Mouse (Mus musculus) CD4-positive, CD25-positive, alpha-beta regulatory T cell, adult 2 months (primary cell): ENCODE data around the gene Aicda.
"Not testable (repeated sequence)": the region's sequence is repeated elsewhere in the genome, so short reads cannot be mapped to it uniquely, and the experiment has no call there.

Source experiments
- DNase-seq: peaks from one replicate; pipeline ENCODE4 v3.0.0-alpha.2; 2012; ENCODE audit warnings: low read depth, low spot score

Aicda gene

GRCm38 (mm10) chr6:122554102-122554501, 501 bp downstream of the Aicda start:
- no peak for DNase-seq

GRCm38 (mm10) chr6:122555266-122555665, 1.7 kb downstream of the Aicda start:
- DNase-seq, result no peak

GRCm38 (mm10) chr6:122556959-122557561, 3.5 kb downstream of the Aicda start:
- peak; percentile 85 for DNase-seq

- DNase-seq, result peak; percentile 89
Observed at GRCm38 (mm10) chr6:122560427-122560826, 6.8 kb downstream of the Aicda start.

- DNase-seq, result no peak
Observed at GRCm38 (mm10) chr6:122561005-122561404, 7.4 kb downstream of the Aicda start.

DNA sequence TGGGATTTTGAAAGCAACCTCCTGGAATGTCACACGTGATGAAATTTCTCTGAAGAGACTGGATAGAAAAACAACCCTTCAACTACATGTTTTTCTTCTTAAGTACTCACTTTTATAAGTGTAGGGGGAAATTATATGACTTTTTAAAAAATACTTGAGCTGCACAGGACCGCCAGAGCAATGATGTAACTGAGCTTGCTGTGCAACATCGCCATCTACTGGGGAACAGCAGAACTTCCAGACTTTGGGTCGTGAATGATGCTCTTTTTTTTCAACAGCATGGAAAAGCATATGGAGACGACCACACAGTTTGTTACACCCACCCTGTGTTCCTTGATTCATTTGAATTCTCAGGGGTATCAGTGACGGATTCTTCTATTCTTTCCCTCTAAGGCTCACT, 8.9 kb downstream of the Aicda start:
- peak; percentile 80 for DNase-seq

GRCm38 (mm10) chr6:122565070-122565784, 11.6 kb downstream of the Aicda start:
- no peak for DNase-seq

DNA sequence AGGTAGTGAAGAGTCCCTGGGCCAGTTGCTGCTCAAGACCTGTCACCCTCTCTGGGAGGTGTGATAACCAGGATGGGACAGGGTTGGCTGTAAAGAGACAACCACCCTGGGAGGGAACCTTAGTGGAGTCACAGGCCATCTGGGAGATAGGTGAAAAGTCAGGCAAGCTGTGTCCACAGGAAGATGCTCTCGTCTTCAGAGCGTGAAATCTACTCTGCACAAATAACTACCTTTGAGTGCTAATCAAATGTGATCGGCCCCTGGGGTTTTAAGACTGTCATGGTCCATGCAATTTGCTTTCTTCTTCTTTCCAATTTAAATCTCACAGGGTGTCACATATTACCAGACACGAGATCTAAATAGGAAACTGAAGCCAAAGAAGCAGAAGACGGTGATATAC, 15.5 kb downstream of the Aicda start:
- no peak for DNase-seq

DNA sequence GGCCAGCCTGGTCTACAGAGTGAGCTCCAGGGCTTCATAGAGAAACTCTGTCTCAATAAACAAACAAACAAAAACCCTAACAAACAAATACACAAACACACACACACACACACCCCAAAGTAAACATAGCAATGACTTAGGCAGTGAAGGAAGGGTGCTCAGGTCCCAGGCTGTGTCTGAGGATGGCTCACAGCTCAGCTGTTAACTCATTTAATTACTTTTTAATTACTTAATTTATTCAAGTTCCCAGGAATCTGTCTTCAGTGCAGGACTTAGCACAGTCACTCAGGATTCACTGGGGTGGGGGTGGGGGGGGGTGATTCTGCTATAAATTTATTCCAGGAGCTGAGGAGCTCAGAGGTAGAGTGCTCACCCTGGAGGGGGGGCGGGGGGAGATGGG, 16.2 kb downstream of the Aicda start:
- DNase-seq, result no peak

DNA sequence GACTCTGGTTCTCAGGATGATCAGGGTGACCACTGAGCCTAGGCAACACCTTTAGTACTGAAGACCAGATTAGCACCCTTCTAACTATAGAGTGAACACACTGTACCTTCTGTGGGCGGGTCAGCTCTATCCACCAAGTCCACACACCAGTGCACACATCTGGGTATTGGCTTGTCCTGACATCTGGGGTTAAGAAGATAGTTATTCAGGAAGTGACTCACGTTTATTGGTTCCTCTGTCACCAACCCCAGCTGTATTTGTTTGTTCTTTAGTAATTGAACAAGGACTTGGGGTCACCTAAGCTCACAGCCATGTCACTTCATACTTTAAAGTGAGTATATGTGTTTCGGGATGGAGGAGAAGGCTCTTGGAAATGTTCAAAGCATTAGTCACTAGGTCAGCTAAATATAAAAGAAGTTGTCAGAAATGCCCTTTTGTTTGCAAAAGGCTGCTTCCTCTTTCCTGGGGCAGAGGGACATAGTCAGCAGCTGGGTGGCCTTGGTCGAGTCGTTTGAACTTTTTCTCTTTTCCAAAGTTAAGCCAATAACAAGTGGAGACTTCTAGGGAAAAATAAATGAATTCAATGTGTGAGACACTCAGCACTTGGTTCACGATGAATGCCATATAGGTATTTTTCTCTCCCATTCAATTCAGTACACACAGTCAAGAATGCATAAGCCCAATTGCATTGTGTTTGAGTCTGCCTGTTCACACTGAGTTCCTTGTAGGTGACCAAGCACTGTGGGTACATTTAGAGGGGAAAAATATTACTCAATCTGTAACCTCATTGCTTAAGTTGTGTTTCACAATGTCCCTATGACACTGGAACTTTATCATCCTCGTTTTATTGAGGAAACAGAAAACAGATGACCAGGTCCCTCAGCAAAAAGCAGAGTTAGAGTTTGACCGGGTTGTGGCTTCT, 17.4 kb downstream of the Aicda start:
- DNase-seq, result no peak

- no peak for DNase-seq
Observed at GRCm38 (mm10) chr6:122571617-122571959, 18.0 kb downstream of the Aicda start.

DNA sequence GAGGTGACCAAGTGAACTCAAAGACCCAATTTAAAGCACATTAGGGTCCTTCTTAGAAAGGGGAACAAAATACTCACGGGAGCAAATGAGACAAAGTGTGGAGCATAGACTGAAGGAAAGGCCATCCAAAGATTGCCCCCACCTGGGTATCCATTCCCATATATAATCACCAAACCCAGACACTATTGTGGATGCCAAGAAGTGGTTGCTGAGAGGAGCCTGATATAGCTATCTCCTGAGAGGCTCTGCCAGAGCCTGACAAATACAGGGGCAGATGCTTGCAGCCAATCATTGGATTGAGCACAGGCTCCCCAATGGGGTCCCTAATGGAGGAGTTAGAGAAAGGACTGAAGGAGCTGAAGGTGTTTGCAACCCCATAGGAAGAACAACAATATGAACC, 21.4 kb downstream of the Aicda start:
- DNase-seq, result not testable (repeated sequence)

DNA sequence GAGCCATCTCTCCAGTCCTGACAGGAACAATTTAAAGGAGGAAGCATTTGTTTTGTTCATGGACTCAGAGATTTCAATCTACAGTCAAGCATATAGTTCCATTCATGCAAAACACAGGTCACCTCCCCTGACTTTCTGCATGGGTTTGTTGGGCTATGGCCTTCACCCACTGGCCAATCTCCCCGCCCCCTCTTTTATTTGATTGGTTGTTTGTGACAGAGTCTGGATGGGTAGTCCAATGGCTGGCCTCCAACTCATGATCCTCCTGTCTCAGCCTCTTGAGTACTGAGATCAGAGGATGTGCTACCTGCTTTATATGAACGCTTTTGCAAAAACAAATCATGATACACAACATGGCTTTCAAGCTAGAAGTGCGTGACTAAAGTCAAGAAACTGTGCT, 23.4 kb downstream of the Aicda start:
- DNase-seq, result no peak

DNA sequence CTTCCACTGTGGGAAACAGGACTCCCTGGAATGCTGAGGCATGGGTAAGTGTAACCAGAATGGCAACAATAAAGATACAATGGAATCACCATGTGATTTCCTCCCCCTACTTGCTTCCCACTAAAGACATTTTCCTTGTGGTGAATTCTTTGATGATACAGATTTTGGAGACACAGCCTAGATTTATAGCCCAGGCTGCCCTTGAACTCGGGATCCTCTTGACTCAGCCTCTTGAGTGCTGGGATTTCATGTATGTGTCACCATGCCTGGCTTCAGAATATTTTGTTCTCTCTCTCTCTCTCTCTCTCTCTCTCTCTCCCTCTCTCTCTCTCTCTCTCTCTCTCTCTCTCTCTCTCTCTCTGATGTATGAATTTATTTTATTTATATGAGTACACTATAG, 25.5 kb downstream of the Aicda start:
- DNase-seq, result no peak

- DNase-seq, result no peak
Observed at GRCm38 (mm10) chr6:122591027-122591758, 37.6 kb downstream of the Aicda start.

GRCm38 (mm10) chr6:122592905-122593304, 39.3 kb downstream of the Aicda start:
- DNase-seq, result no peak

DNA sequence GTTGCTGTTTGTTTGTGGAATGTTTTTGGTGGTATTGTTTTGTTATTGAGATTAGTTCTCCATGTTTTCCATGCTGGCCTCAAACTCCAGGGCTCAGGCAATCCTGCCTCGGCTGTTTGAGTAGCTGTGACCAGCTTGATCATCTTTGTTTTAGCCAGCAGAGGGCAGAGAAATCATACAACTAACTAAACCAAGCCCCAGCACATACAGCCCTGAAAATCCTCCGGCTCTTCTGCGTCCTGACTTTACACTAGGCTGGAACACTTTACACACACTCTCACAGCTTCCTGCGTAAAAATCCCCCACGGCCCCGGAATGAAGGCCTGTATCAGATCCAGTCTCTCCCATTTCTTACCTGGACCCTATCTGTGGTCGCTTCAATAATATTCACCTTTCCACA, 42.0 kb downstream of the Aicda start:
- peak; percentile 32 for DNase-seq

- no peak for DNase-seq
Observed at GRCm38 (mm10) chr6:122596608-122597007, 43.0 kb downstream of the Aicda start.

DNA sequence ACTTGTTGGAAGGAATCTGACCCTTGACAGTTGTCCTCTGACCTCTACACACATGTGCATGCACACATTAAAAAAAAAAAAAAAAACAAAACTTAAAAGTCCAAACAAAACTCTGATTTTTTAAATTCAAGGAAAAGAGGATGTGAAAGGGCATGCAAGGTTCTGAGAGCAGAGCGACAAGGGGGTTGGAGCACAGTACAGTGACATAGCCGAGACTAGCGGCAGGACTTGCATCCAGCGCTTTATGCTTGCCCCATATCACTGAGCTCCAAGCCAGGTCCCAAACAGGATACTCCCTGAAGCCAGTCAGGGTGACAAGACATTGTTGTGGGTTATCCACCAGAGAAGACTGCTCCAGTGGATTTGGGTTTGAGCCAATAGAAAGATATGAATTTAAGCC, 44.4 kb downstream of the Aicda start:
- no peak for DNase-seq

DNA sequence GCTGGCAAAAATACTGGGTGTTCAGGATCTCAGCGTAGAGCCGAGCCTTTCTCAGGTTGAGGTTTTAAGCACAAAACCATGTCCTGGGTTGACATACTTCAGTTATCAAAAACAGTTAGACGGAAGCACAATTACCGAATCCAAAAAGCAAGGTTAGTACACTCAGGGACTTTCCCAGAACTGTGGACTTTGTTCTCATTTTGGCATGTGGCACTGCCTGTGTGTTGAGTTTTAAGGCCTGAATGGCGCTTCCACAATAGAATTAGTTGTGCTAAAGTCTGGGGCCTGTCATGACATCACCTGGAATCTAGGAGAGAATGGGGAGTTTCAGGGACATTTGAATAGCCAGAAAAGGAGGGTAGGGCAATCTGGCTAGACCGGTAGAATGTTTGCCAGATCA, 44.8 kb downstream of the Aicda start:
- DNase-seq, result peak; percentile 22

DNA sequence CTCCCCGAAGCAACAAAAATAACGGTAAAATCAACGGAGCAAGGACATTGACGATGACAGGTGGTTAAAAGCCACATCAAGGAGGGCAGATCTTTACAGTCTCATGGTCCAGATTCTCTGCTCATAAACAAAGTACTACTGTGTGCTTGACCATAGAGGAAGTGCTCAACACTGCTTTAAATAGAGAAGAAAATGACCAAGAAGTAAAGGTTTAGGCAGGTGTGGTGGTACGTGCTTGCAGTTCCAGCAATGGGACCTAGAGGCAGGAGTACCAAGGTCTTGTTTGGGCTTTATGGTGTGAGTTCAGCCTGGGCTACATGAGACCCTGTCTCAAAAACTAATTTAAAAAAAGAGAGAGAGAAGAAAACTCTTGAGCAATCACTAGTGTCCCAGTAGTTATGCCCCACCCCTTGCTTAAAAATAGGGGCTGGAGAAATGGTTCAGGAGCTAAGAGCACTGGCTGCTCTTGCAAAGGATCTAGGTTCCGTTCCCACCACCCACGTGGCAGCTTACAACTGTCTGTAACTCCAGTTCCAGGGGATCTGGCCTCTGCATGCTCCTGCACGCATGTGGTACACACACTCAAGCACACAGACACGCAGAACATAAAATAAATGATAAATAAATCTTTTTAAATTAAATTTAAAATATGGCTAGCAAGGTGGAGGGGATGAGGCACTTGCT, 45.6 kb downstream of the Aicda start:
- DNase-seq, result no peak
